Mouse (Mus musculus) liver, embryonic 14.5 days (tissue): ENCODE measurements around the gene Spata2l.

Experiments used
- CTCF ChIP-seq: IDR thresholded peaks from 2 replicates; pipeline ENCODE4 v1.5.1; 2016; ENCODE audit warnings: antibody characterized with exemption, low read depth, control low read depth
- EP300 ChIP-seq: IDR thresholded peaks from 2 replicates; pipeline ENCODE4 v1.6.1; 2016; ENCODE audit warnings: antibody characterized with exemption, low read depth

GRCm38 (mm10) chr8:123245543-123245942 lies 9.5 kb upstream of the Spata2l start:
- TF ChIP-seq EP300: no peak
- no peak for TF ChIP-seq CTCF
